Comparison of ENCODE assay signal across 24 mouse cellular contexts in the genomic region with DNA sequence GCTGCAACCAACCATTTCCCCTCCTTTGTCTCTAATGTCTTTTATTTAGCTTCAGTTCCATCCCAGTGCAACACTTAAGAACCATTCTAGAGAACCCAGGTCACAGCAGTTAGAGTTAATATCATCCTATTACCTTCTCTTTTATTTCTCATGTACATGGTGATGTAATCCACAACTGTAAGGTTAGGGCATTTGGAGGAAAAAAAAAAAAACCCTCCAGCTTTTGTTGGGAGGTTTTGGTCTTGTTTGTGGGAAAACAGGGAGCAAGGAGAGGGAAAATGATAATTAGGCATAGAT.
DNase-seq lines count a peak whose midpoint lies in the region; ATAC-seq lines count a peak whose summit lies in the region.
"Had no signal": no experiment of that assay in that cellular context is flagged by ENCODE, and none has a peak within 500 bp of the region (broad histone marks: within the 10 kb centered on the region; RNA-seq: fewer than 3 reads in every experiment).

No protein-coding gene starts in this region.

- no peak for DNase-seq in hindbrain, embryonic 11.5 days (ENCODE audit: low spot score)
- DNase-seq in midbrain, embryonic 10.5 days (ENCODE audit: low spot score), result no peak
- DNase-seq in layer of hippocampus, postnatal 14 days (ENCODE audit: low spot score in 2 of 2), result no peak
- DNase-seq in lung, postnatal 25 days (ENCODE audit: low spot score), result no peak
- DNase-seq: adrenal gland, adult 2 months; adrenal gland, postnatal 36 days; cerebellum, adult 18-20 months; cerebellum, postnatal 10 days; gastrocnemius, postnatal 14 days; kidney, adult 9 months; kidney, postnatal 10 days; layer of hippocampus, adult 9-11 months; liver; lung, adult 2 months; lung, postnatal 10 days; right cerebral cortex, postnatal 25 days; thymus, postnatal 14 days had no signal

- no peaks in the 10 kb centered on the region for H3K9me3 ChIP-seq in hindbrain, embryonic 12.5 days (replicated peaks)
- H3K9me3 ChIP-seq in hindbrain, embryonic 11.5 days (ENCODE audit: control insufficient read depth, low read length), result no peaks in the 10 kb centered on the region
- no peaks in the 10 kb centered on the region for H3K9me3 ChIP-seq in midbrain, embryonic 16.5 days (replicated peaks; ENCODE audit: control insufficient read depth, low read length, poor library complexity, severe bottlenecking)
- no peaks in the 10 kb centered on the region for H3K9me3 ChIP-seq in midbrain, embryonic 10.5 days (replicated peaks)
- no peaks in the 10 kb centered on the region for H3K9me3 ChIP-seq in hindbrain, embryonic 15.5 days
- H3K9me3 ChIP-seq: embryonic facial prominence, embryonic 13.5 days had no signal

- ATAC-seq in hindbrain, embryonic 12.5 days (ENCODE audit: low FRiP score), result 0 out of 2 replicates have a peak, but pooled peaks have one; percentile 11
- no peak for ATAC-seq in hindbrain, embryonic 11.5 days (ENCODE audit: low FRiP score)
- peak; percentile 75; the same call in 1 of the 2 replicates for ATAC-seq in midbrain, embryonic 16.5 days
- ATAC-seq in hindbrain, embryonic 15.5 days (ENCODE audit: low FRiP score, low read depth), result 0 out of 2 replicates have a peak, but pooled peaks have one; percentile 65
- ATAC-seq: activated CD4-positive, CD25-positive, alpha-beta regulatory T cell, adult 4 months; intestine, postnatal 0 days had no signal

- H3K36me3 ChIP-seq in hindbrain, embryonic 12.5 days, result no peaks in the 10 kb centered on the region
- no peaks in the 10 kb centered on the region for H3K36me3 ChIP-seq in hindbrain, embryonic 11.5 days (ENCODE audit: control insufficient read depth, insufficient read depth, low read length)
- no peaks in the 10 kb centered on the region for H3K36me3 ChIP-seq in midbrain, embryonic 16.5 days (ENCODE audit: control insufficient read depth, insufficient read depth, low read length)
- H3K36me3 ChIP-seq in midbrain, embryonic 10.5 days, result no peaks in the 10 kb centered on the region
- no peaks in the 10 kb centered on the region for H3K36me3 ChIP-seq in hindbrain, embryonic 15.5 days
- H3K36me3 ChIP-seq: embryonic facial prominence, embryonic 13.5 days had no signal

- H3K4me2 ChIP-seq in hindbrain, embryonic 12.5 days (replicated peaks), result no peak overlapping the region
- H3K4me2 ChIP-seq in hindbrain, embryonic 11.5 days (replicated peaks; ENCODE audit: low read depth, low read length), result no peak overlapping the region
- H3K4me2 ChIP-seq in midbrain, embryonic 16.5 days (ENCODE audit: low read length), result no peak overlapping the region
- no peak overlapping the region for H3K4me2 ChIP-seq in hindbrain, embryonic 15.5 days
- H3K4me2 ChIP-seq: embryonic facial prominence, embryonic 13.5 days had no signal

- no peak overlapping the region for H3K9ac ChIP-seq in hindbrain, embryonic 12.5 days
- H3K9ac ChIP-seq in hindbrain, embryonic 11.5 days (ENCODE audit: low read depth, low read length), result no peak overlapping the region
- no peak overlapping the region for H3K9ac ChIP-seq in midbrain, embryonic 16.5 days (ENCODE audit: low read depth, low read length)
- H3K9ac ChIP-seq in hindbrain, embryonic 15.5 days, result no peak overlapping the region
- H3K9ac ChIP-seq: embryonic facial prominence, embryonic 13.5 days; liver, embryonic 14.5 days had no signal

- no peak overlapping the region for H3K27ac ChIP-seq in hindbrain, embryonic 12.5 days
- no peak overlapping the region for H3K27ac ChIP-seq in hindbrain, embryonic 11.5 days (ENCODE audit: low read depth, low read length)
- peak overlapping the region; percentile 74 for H3K27ac ChIP-seq in midbrain, embryonic 16.5 days (ENCODE audit: low read length)
- H3K27ac ChIP-seq in midbrain, embryonic 10.5 days (replicated peaks), result no peak overlapping the region
- peak overlapping the region; percentile 68 for H3K27ac ChIP-seq in hindbrain, embryonic 15.5 days (replicated peaks)
- H3K27ac ChIP-seq: embryonic facial prominence, embryonic 13.5 days; liver, embryonic 14.5 days had no signal

- H3K4me1 ChIP-seq in hindbrain, embryonic 12.5 days, result no peaks in the 10 kb centered on the region
- no peaks in the 10 kb centered on the region for H3K4me1 ChIP-seq in hindbrain, embryonic 11.5 days (replicated peaks; ENCODE audit: control insufficient read depth, insufficient read depth, low read length)
- H3K4me1 ChIP-seq in midbrain, embryonic 16.5 days (ENCODE audit: control insufficient read depth, insufficient read depth, low read length), result peaks cover 6% of the 10 kb centered on the region; the same call in 1 of the 2 replicates
- H3K4me1 ChIP-seq in midbrain, embryonic 10.5 days, result peaks cover 4% of the 10 kb centered on the region; the same call in 1 of the 2 replicates
- H3K4me1 ChIP-seq in hindbrain, embryonic 15.5 days (replicated peaks), result no peaks in the 10 kb centered on the region
- H3K4me1 ChIP-seq: embryonic facial prominence, embryonic 13.5 days had no signal

- H3K27me3 ChIP-seq in hindbrain, embryonic 12.5 days, result no peaks in the 10 kb centered on the region
- H3K27me3 ChIP-seq in hindbrain, embryonic 11.5 days (ENCODE audit: control insufficient read depth, insufficient read depth, low read length), result no peaks in the 10 kb centered on the region
- H3K27me3 ChIP-seq in midbrain, embryonic 16.5 days (ENCODE audit: control insufficient read depth, insufficient read depth, low read depth, low read length), result no peaks in the 10 kb centered on the region
- H3K27me3 ChIP-seq in midbrain, embryonic 10.5 days (ENCODE audit: low read depth, poor library complexity, severe bottlenecking), result no peaks in the 10 kb centered on the region
- H3K27me3 ChIP-seq in hindbrain, embryonic 15.5 days, result no peaks in the 10 kb centered on the region
- H3K27me3 ChIP-seq: embryonic facial prominence, embryonic 13.5 days had no signal

- no peak overlapping the region for H3K4me3 ChIP-seq in hindbrain, embryonic 12.5 days
- no peak overlapping the region for H3K4me3 ChIP-seq in hindbrain, embryonic 11.5 days (ENCODE audit: low read depth, low read length)
- H3K4me3 ChIP-seq in midbrain, embryonic 16.5 days (ENCODE audit: low read depth, low read length), result no peak overlapping the region
- H3K4me3 ChIP-seq in midbrain, embryonic 10.5 days, result no peak overlapping the region
- no peak overlapping the region for H3K4me3 ChIP-seq in hindbrain, embryonic 15.5 days
- H3K4me3 ChIP-seq: embryonic facial prominence, embryonic 13.5 days had no signal

Comparison
In these comparisons a context has a peak if more than half of its experiments do, and no peak if none do; other contexts are left out.
1. H3K27ac ChIP-seq: peak in midbrain, embryonic 16.5 days (single experiment) and hindbrain, embryonic 15.5 days (single experiment); none in hindbrain, embryonic 12.5 days (single experiment), hindbrain, embryonic 11.5 days (single experiment) and midbrain, embryonic 10.5 days (single experiment).